Mouse (Mus musculus) midbrain, embryonic 15.5 days (tissue): ENCODE results near the gene Gm49388. TPM values are rescaled to one million over a fixed set of nuclear protein-coding genes. Genes with fewer than 3 reads are reported as not detected.

Experiments
- ATAC-seq: fragments of 200-750 bp; cut with Nextera tagmentation; replicated peaks from 2 replicates; pipeline ENCODE4 v1.8.0; 2017; ENCODE audit warnings: moderate TSS enrichment
- H3K27ac ChIP-seq: fragments of 300-500 bp; sonication (generic); 2 replicates; pipeline ENCODE4 v1.5.1; 2015; ENCODE audit warnings: mild to moderate bottlenecking, inconsistent platforms
- H3K27me3 ChIP-seq: fragments of 300-500 bp; sonication (generic); replicated peaks from 2 replicates; pipeline ENCODE4 v1.6.1; 2015; ENCODE audit warnings: inconsistent platforms
- H3K36me3 ChIP-seq: fragments of 300-500 bp; sonication (generic); replicated peaks from 2 replicates; pipeline ENCODE4 v1.6.1; 2015; ENCODE audit warnings: inconsistent platforms
- H3K4me1 ChIP-seq: fragments of 300-500 bp; sonication (generic); 2 replicates; pipeline ENCODE4 v1.6.1; 2015; ENCODE audit warnings: inconsistent platforms
- H3K4me2 ChIP-seq: fragments of 300-500 bp; sonication (generic); 2 replicates; pipeline ENCODE4 v1.6.1; 2015; ENCODE audit warnings: inconsistent platforms, mild to moderate bottlenecking, moderate library complexity
- H3K4me3 ChIP-seq: fragments of 300-500 bp; sonication (generic); 2 replicates; pipeline ENCODE4 v1.5.1; 2015; ENCODE audit warnings: mild to moderate bottlenecking, inconsistent platforms
- H3K9ac ChIP-seq: fragments of 300-500 bp; sonication (generic); 2 replicates; pipeline ENCODE4 v1.6.1; 2015; ENCODE audit warnings: mild to moderate bottlenecking, inconsistent platforms
- H3K9me3 ChIP-seq: fragments of 300-500 bp; sonication (generic); 2 replicates; pipeline ENCODE4 v1.6.1; 2016; ENCODE audit warnings: inconsistent platforms
- WGBS: fragments of 180-500 bp; shearing (Covaris S2); methylation state at CpG from one replicate; pipeline ENCODE4 v1.1.7; 2015; ENCODE audit warnings: mixed read lengths; 5-methylcytosine and 5-hydroxymethylcytosine counted together
- polyA plus RNA-seq: library from polyadenylated mRNA; unstranded; fragments of >200 nt; fragmentation: Nextera tagmentation; extraction: Ambion mirVana; gene quantifications from 2 replicates; pipeline ENCODE4 v1.2.1, GENCODE M21; 2015

Gm49388 gene
- polyA plus RNA-seq, 1 experiment from 2014 or later = not detected

GRCm38 (mm10) chr7:127798591-127798990 is 13.2 kb downstream of the Gm49388 start:
- peaks cover 50% of the 10 kb centered on the region for H3K36me3 ChIP-seq
- WGBS = 90% methylated on average over 4 of the region's 4 CpGs
- no peaks in the 10 kb centered on the region for H3K9me3 ChIP-seq
- H3K27ac ChIP-seq = no peak overlapping the region
- H3K27me3 ChIP-seq = no peaks in the 10 kb centered on the region
- ATAC-seq = no peak
- H3K4me2 ChIP-seq = no peak overlapping the region
- H3K4me1 ChIP-seq = peaks cover 9% of the 10 kb centered on the region
- no peak overlapping the region for H3K9ac ChIP-seq
- H3K4me3 ChIP-seq = no peak overlapping the region

DNA sequence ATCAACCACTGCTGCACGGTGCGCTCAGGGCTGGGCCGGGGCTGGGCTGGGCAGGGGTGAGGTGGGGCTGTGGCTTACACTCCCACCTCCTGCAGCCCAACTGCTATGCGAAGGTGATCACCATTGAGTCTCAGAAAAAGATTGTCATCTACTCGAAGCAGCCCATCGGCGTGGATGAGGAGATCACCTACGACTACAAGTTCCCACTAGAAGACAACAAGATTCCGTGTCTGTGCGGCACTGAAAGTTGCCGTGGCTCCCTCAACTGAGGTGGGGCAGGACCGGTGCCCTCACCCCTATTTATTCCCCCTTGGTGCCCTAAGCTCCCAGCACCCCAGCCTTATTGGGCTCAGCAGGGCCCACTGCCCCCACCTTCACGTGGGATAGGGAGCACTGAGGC is 13.8 kb downstream of the Gm49388 start:
- H3K27me3 ChIP-seq = no peaks in the 10 kb centered on the region
- H3K27ac ChIP-seq = no peak overlapping the region
- H3K36me3 ChIP-seq = peaks cover 50% of the 10 kb centered on the region
- no peak overlapping the region for H3K4me2 ChIP-seq
- no peaks in the 10 kb centered on the region for H3K9me3 ChIP-seq
- H3K4me3 ChIP-seq = no peak overlapping the region
- H3K9ac ChIP-seq = no peak overlapping the region
- peaks cover 9% of the 10 kb centered on the region for H3K4me1 ChIP-seq
- WGBS = 88% methylated on average over 13 of the region's 13 CpGs
- ATAC-seq = no peak

GRCm38 (mm10) chr7:127799738-127800137 is 14.3 kb downstream of the Gm49388 start:
- Histone ChIP-seq H3K4me1 (peaks cover 9% of the 10 kb centered on the region), H3K4me3 (no peak overlapping the region), H3K4me2 (no peak overlapping the region), H3K9ac (no peak overlapping the region), H3K27ac (no peak overlapping the region), H3K9me3 (no peaks in the 10 kb centered on the region), H3K27me3 (no peaks in the 10 kb centered on the region), H3K36me3 (peaks cover 47% of the 10 kb centered on the region)
- WGBS = 94% methylated on average over 1 of the region's 1 CpGs
- no peak for ATAC-seq

DNA sequence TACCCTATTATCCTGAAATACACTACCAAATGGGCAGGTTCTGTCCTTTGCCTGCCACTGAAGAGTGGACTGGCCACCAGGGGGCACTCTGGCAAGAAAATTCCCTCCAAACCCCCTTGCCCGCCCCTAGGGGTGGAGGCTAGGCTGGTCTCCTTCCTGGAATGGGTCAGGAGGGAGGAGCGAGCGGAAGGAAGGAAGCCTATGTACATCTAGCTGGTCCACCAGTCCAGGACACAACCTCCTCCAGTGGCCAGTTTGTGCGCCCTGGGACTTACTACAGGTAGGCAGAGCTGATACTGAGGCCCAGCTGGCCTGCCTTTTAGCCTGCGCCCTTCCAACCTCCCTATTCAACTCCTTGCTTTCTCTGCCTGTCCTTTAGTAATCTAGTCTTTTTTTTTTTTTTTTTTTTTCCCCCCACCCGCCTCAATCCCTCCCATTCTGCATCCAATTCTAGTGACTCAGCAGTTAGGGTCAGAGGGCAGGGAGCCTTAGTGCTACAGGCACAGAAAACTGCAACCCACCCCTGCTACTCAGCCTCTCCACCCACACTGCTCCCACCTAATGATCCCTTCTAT is 15.1 kb downstream of the Gm49388 start, which contains the start of gene Hsd3b7:
TSS of gene Hsd3b7 (plus strand) at position 170 of the 575 bp plus-strand sequence.
- 29% methylated on average over 6 of the region's 6 CpGs for WGBS
- peak; percentile 66 for ATAC-seq
- Histone ChIP-seq H3K4me3 (no peak within 1 kb of the TSS), H3K4me2 (peak within 1 kb of the TSS; percentile 28; the same call in 1 of the 2 replicates), H3K9ac (no peak within 1 kb of the TSS; the same call in 1 of the 2 replicates), H3K9me3 (no peaks in the 10 kb centered on the region), H3K27ac (peak within 1 kb of the TSS; percentile 60), H3K4me1 (peaks cover 9% of the 10 kb centered on the region), H3K36me3 (peaks cover 40% of the 10 kb centered on the region), H3K27me3 (no peaks in the 10 kb centered on the region)

GRCm38 (mm10) chr7:127801010-127801621 is 15.7 kb downstream of the Gm49388 start:
- H3K9ac ChIP-seq = no peak overlapping the region
- 93% methylated on average over 8 of the region's 8 CpGs for WGBS
- H3K27me3 ChIP-seq = no peaks in the 10 kb centered on the region
- H3K4me3 ChIP-seq = no peak overlapping the region
- peaks cover 9% of the 10 kb centered on the region for H3K4me1 ChIP-seq
- ATAC-seq = 0 out of 2 replicates have a peak, but pooled peaks have one; percentile 15
- H3K27ac ChIP-seq = peak overlapping the region; percentile 60; the same call in 1 of the 2 replicates
- peaks cover 34% of the 10 kb centered on the region for H3K36me3 ChIP-seq
- H3K9me3 ChIP-seq = no peaks in the 10 kb centered on the region
- peak overlapping the region; percentile 28; the same call in 1 of the 2 replicates for H3K4me2 ChIP-seq

DNA sequence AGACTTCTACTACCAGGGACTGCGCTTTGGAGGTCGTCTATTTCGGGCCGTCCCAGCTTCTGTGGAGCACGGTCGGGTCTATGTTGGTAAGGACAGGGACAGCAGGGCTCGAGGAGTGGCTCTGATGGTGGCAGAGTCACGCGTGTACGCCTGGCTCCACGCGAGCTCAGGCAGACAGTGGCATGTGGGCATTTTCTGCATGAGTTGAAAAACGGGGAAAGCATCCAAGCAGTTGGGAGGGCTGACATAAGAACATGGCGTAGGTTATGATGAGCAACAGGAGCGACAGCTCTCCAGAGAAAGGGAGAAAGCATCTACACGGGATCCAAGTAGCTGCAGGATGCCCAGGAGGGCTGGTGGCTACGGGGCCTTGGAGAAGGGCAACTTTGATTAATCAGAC is 16.9 kb downstream of the Gm49388 start:
- ATAC-seq = no peak
- Histone ChIP-seq H3K27ac (no peak overlapping the region), H3K4me3 (no peak overlapping the region), H3K4me1 (peaks cover 9% of the 10 kb centered on the region), H3K36me3 (peaks cover 28% of the 10 kb centered on the region), H3K27me3 (no peaks in the 10 kb centered on the region), H3K9ac (no peak overlapping the region), H3K4me2 (no peak overlapping the region), H3K9me3 (no peaks in the 10 kb centered on the region)
- 90% methylated on average over 17 of the region's 17 CpGs for WGBS

DNA sequence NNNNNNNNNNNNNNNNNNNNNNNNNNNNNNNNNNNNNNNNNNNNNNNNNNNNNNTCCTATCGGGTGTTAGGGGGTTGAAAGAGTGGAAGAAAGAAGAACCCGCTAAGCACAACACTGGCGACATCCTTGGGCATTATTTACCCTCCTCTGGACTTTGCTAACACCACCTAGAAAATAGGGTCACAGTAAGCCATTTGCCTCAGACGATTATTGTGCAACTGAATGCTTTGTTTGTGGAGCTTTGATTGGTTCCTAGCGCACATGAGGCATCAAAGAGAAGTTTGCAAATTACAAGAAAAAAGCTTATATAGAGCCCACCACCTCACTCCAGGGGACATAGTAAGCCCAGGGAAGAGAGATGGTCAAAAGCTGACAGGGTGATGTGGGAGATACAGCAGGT is 23.4 kb downstream of the Gm49388 start:
- Histone ChIP-seq H3K9ac (no peak overlapping the region), H3K27ac (no peak overlapping the region), H3K27me3 (no peaks in the 10 kb centered on the region), H3K4me1 (no peaks in the 10 kb centered on the region), H3K9me3 (no peaks in the 10 kb centered on the region), H3K4me2 (no peak overlapping the region), H3K4me3 (no peak overlapping the region), H3K36me3 (peaks cover 30% of the 10 kb centered on the region)
- no peak for ATAC-seq
- WGBS = 75% methylated on average over 5 of the region's 5 CpGs

DNA sequence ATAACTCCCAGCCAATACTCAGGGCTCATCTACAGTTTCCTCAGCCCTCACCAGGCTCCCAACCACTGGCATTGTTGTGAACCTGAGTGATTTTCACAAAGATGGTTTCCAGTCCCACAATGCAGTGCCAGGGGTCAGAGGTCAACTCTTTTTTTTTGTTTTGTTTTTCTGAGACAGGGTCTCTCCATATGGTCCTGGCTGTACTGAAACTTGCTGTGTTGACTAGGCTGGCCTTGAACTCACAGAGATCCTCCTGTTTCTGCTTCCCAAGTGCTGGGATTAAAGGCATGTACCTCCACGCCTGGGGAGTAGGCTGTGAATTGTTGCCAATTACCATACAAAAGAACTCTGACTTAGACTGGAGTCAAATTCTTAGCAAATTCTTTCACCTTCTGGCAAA is 24.4 kb downstream of the Gm49388 start:
- no peak overlapping the region for H3K9ac ChIP-seq
- H3K4me3 ChIP-seq = no peak overlapping the region
- H3K9me3 ChIP-seq = no peaks in the 10 kb centered on the region
- H3K27ac ChIP-seq = no peak overlapping the region
- WGBS = 81% methylated on average over 1 of the region's 1 CpGs
- no peak overlapping the region for H3K4me2 ChIP-seq
- peaks cover 38% of the 10 kb centered on the region for H3K36me3 ChIP-seq
- H3K4me1 ChIP-seq = no peaks in the 10 kb centered on the region
- ATAC-seq = no peak
- H3K27me3 ChIP-seq = no peaks in the 10 kb centered on the region

GRCm38 (mm10) chr7:127810650-127811049 is 25.2 kb downstream of the Gm49388 start:
- Histone ChIP-seq H3K36me3 (peaks cover 38% of the 10 kb centered on the region), H3K27ac (no peak overlapping the region), H3K4me3 (no peak overlapping the region), H3K9ac (no peak overlapping the region), H3K9me3 (no peaks in the 10 kb centered on the region), H3K27me3 (no peaks in the 10 kb centered on the region), H3K4me1 (no peaks in the 10 kb centered on the region), H3K4me2 (no peak overlapping the region)
- ATAC-seq = no peak
- 82% methylated on average over 10 of the region's 10 CpGs for WGBS

GRCm38 (mm10) chr7:127811240-127811639 is 25.8 kb downstream of the Gm49388 start:
- ATAC-seq = no peak
- no peak overlapping the region for H3K9ac ChIP-seq
- H3K27ac ChIP-seq = no peak overlapping the region
- H3K9me3 ChIP-seq = no peaks in the 10 kb centered on the region
- WGBS = 90% methylated on average over 4 of the region's 4 CpGs
- peaks cover 38% of the 10 kb centered on the region for H3K36me3 ChIP-seq
- H3K27me3 ChIP-seq = no peaks in the 10 kb centered on the region
- no peaks in the 10 kb centered on the region for H3K4me1 ChIP-seq
- H3K4me2 ChIP-seq = no peak overlapping the region
- H3K4me3 ChIP-seq = no peak overlapping the region

- H3K9ac ChIP-seq = no peak overlapping the region
- 91% methylated on average over 3 of the region's 3 CpGs for whole genome bisulfite sequencing
- H3K4me2 ChIP-seq = no peak overlapping the region
- no peaks in the 10 kb centered on the region for H3K9me3 ChIP-seq
- H3K36me3 ChIP-seq = peaks cover 33% of the 10 kb centered on the region
- H3K4me3 ChIP-seq = no peak overlapping the region
- H3K27ac ChIP-seq = no peak overlapping the region
- ATAC-seq = no peak
- no peaks in the 10 kb centered on the region for H3K4me1 ChIP-seq
- no peaks in the 10 kb centered on the region for H3K27me3 ChIP-seq
Measured at GRCm38 (mm10) chr7:127812292-127812691, 26.9 kb downstream of the Gm49388 start.

DNA sequence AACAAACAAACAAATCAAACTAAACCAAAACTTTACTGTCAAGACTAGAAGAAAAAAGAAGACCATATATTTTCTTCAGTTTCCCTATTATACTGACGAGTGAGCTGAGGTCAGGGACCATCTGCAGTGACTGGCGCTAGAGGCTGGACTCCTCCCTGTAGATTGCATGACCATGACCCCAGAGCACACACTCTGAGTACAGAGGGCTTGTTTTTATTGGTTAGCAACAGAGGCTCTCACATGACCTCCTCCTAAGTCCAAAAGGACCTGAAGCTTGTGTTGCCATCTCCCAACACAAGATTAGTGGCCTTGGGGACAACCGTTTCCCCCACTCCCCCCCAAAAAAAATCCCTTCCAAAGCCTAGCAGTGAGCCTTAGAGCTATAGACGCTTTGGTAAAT is 28.4 kb downstream of the Gm49388 start:
- H3K4me3 ChIP-seq = no peak overlapping the region
- no peak for ATAC-seq
- no peak overlapping the region for H3K27ac ChIP-seq
- no peak overlapping the region for H3K9ac ChIP-seq
- H3K9me3 ChIP-seq = no peaks in the 10 kb centered on the region
- 92% methylated on average over 4 of the region's 4 CpGs for whole genome bisulfite sequencing
- no peaks in the 10 kb centered on the region for H3K4me1 ChIP-seq
- no peaks in the 10 kb centered on the region for H3K27me3 ChIP-seq
- H3K36me3 ChIP-seq = peaks cover 27% of the 10 kb centered on the region; the same call in 1 of the 2 replicates
- no peak overlapping the region for H3K4me2 ChIP-seq
